Mouse (Mus musculus) ovary, adult 18-20 months (tissue): ENCODE measurements around the gene Lyrm1.

ENCODE experiments used
- DNase-seq: peaks from one replicate; pipeline ENCODE4 v3.0.0; 2022; ENCODE audit warnings: low spot score, mixed read lengths

Gene Lyrm1

GRCm38 (mm10) chr7:119895639-119896512 lies at the start of gene Lyrm1, which contains the start of gene Dcun1d3:
Gene Lyrm1 (plus strand): TSS chr7:119895861.
Gene Dcun1d3 (minus strand): TSS chr7:119896298.
- peak; percentile 97 for DNase-seq

DNA sequence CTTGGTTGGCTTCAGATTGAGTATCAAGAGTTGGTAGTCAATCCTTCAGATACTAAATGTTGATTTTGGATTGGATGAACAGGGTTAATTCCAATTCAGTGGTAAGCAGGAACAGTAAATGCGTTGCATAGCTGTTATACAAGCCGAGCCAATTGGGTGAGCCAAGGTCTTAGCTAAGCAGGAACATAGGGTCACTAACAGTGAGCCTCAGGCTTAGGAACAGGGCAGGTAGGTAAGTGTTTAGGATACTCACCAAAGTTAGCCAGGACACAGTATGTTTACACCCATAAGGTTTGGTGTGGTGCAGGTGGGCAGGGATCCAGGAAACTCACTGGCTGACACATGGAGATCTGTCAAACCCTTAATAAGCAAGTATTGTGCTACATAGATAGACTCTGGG lies 48.3 kb upstream of the Lyrm1 start:
- no peak for DNase-seq

DNA sequence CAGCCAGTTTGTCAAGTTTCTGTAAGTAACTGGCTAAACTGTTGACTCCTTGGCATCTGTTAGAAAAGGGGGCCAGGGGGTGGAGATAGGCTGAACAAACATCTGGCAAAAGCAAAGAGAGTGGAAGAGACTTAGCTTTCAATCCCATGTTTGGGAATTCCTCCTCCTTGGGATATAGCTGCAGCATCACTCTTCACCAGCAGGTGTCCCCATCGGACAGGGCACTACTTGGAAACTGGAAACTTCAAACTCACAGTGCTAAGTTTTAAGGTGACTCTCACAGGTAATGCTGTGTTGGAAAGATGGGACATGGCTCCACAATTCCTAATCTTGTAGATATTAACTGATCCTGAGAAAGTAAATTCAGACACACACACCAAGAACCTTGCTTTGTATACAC lies 46.6 kb upstream of the Lyrm1 start:
- no peak for DNase-seq

- peak; percentile 54 for DNase-seq
Measured at GRCm38 (mm10) chr7:119850737-119851136, 44.9 kb upstream of the Lyrm1 start.

DNA sequence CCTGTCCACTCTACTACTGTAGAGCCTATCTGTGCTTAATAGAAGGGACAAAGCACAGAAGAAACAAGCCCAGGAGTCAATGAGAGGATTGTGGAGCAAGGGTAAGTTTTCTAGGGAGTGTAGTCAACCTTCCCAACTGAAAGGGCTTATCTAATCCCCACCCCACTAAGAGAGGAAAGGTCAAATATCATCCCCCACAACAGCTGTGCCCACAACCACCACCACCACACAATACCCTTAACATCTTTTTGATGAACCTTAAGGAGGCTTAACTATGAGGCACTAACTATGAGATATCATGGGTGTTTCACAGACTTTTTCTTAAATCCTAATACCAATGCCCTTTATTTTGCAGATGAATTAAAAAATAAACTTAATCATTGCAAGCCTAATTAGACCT lies 43.2 kb upstream of the Lyrm1 start:
- no peak for DNase-seq

GRCm38 (mm10) chr7:119853186-119853585 lies 42.5 kb upstream of the Lyrm1 start:
- no peak for DNase-seq

- no peak for DNase-seq
Measured at GRCm38 (mm10) chr7:119854362-119854761, 41.3 kb upstream of the Lyrm1 start.

GRCm38 (mm10) chr7:119855031-119855430 lies 40.6 kb upstream of the Lyrm1 start:
- DNase-seq = no peak

DNA sequence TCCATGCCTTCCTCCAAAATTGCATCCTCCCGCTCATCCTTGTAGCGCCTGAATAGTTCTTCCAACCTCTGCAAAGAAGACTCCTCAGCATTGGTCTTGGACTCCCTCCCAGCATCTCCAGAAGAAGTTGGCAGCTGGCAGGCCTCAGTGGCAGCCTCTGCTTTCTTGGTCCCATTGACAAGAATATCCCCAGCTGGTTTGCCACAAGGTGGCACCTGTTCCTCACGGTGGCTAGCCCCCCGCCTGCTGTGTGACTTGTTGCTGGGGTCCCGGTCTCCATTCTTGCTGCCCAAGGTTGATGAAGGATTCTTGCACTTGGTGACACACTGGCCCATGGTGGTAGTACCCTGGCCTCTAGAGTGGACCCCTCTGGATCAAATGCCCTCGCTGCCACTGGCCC lies 36.2 kb upstream of the Lyrm1 start:
- DNase-seq = no peak

DNA sequence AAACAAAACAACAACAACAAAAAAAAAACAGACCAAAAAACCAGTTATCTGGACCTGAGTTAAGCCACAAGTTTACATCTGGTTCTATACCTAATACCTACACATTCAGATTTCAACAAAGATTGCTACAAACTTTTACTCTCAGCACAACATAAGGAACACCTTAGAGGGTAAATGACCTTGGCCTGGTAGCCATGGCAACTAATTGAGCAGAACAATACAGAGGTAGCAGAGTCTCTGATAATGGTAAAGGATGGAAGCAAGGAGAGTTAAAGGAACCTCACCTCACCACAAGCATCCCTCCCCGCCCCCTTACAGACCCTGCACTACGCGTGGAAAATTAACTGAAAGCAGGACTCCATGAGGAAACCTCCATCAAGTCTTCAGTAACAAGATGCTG lies 35.5 kb upstream of the Lyrm1 start:
- no peak for DNase-seq

DNA sequence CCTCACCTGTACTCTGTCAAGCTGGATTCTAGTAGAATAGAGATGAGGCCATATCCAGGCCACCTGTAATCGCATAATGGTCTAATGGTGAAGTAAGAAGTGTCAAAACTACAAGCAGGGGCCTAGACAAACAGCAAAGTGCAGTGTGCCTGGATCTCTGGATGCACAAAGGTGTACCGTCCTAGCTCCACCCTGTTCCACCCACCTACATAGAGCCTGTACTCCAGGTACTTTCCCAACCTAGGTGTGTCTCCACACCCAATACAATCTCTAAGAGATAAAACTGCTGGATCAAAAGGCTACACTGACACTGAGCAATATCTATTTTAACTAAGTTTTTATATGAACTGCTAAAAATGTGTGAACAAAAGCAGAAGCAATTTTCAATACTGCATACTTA lies 35.1 kb upstream of the Lyrm1 start:
- no peak for DNase-seq

- DNase-seq = no peak
Measured at GRCm38 (mm10) chr7:119860971-119861334, 34.7 kb upstream of the Lyrm1 start.

DNA sequence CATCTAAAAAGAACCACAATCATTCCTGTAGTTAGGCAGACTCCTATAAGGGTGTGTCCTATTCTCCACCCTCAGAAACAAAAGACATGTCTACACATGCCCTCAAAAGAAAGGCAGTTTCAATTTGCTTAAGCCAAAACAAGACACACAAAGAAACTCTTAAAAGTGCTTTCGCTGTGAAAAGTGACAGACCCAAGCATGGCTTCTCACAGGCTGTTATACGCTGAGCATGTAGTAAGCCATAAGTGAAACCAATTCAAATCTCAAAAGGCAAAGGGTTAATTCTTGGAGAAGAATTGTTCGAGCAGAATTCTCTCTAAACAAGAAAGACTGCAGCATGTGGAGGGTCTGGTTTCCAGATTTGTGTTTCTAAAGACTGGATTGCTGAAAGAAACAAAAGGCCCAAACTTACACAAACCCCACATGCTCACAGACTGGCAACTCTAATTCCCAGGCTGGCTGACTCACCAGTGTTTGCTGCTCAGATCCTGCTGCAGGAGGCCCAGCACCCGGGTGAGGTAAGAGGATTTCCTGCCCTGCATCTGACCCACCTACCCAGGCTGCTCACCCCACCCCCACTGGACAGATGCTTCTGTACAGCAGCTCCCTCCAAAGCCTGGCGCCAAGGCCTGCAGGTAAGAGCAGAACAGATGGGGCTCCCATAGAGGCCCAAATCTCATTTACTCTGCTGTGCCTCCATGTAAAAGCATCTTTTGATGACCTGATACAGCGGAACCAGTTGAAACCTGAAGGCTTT lies 34.1 kb upstream of the Lyrm1 start:
- no peak for DNase-seq

- DNase-seq = no peak
Measured at GRCm38 (mm10) chr7:119862167-119862566, 33.5 kb upstream of the Lyrm1 start.

DNA sequence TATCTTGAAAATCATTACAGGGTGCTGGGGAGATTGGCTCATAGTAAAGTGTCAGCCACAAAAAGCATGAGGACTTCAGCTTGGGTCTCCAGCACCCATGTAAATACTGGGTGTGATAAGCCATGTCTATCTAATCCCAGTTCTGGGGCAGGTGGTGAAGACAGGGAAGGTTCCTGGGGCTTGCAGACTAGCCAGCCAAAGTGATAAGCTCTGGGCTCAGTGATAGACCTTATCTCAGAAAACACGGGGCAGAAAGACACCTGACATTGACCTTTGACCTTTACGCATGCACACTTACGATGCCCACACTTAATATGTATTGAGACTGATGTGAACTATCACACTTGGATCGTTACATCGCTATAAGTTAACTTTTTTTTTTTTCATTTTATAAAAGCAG lies 31.2 kb upstream of the Lyrm1 start:
- DNase-seq = no peak

- DNase-seq = no peak
Measured at GRCm38 (mm10) chr7:119866136-119866535, 29.5 kb upstream of the Lyrm1 start.

DNA sequence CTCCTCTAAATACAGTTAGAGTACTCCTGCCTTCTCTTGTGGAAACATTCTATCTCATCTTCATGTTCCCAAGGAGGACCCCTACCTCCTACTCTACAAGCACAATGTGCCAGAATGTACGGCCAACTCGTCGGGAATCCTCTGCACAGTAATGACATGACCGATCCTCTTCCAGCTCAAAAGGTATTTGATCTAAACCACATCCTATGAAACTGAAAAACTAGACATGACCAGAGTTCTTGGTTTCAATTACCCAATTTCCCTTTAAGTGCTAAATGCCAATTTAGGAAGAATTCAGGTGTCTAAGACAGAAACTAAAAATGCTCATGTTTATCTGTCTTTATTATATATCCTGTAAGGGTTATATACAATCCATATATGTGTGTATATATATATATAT lies 23.5 kb upstream of the Lyrm1 start:
- no peak for DNase-seq

- DNase-seq = no peak
Measured at GRCm38 (mm10) chr7:119873050-119873449, 22.6 kb upstream of the Lyrm1 start.

- DNase-seq = no peak
Measured at GRCm38 (mm10) chr7:119875776-119876440, 19.8 kb upstream of the Lyrm1 start.

- DNase-seq = no peak
Measured at GRCm38 (mm10) chr7:119879171-119879570, 16.5 kb upstream of the Lyrm1 start.

DNA sequence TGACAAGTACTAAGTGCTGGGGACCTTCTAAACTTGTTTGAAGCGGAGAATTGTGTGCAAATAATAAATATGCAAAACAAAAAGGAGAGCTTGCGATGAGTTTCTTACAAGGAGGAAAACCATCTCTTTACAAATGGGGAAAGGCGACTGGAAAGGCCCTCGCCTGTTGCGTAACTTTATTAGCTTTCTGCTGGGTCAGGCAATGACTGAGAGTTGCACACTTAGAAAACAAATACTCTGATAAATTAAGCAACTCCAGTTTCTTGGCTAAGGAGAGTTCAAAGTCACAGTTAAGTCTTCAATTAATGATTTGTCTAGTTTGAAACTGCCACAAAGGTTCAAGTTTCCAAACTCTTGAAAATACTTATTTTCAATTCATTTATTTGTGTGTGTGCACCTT lies 15.3 kb upstream of the Lyrm1 start:
- DNase-seq = no peak

DNA sequence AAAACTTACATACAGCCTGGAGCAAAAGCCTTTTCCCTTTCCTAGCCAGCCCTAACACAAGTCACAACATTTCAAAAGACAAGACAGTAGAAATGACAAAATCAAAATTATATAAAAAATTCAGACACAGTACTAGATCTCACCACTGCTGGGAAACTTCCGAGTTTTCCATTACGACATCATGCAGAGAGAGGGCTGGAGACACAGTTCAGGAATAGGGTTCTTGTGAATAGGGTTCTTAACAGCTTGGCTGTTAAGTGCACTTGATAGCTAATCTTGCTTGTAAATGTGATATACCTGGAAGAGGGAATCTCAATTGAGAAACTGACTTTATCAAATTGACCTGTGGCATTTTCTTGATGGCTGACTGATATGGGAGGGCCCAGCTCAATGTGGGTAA lies 14.4 kb upstream of the Lyrm1 start:
- no peak for DNase-seq

DNA sequence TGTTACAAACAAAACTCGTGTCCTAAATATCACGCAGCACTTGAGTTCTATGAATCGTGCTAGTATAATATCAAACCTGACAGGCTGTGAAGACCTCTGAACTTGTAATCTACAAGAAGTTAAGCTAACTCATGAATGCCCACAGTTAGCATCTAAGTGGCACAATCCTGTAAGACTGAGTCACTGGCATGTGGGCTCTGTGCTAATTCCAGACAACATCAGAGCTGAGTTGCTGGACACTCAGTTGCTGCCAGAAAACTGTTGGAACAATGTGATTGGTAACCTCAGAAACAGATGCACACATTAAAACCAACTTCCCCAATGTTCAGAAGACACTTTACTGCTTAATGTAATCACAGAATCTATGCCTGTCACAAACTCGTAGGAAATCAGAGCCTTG lies 7.8 kb upstream of the Lyrm1 start:
- DNase-seq = no peak
